Mouse (Mus musculus) liver (tissue): ENCODE results near the gene Diaph2.
"Not testable (repeated sequence)": the region's sequence is repeated elsewhere in the genome, so short reads cannot be mapped to it uniquely, and the experiment has no call there.

Experiments used
- DNase-seq: peaks from one replicate; pipeline ENCODE4 v3.0.0-alpha.2; 2020; ENCODE audit warnings: mixed read lengths

The Diaph2 gene

DNA sequence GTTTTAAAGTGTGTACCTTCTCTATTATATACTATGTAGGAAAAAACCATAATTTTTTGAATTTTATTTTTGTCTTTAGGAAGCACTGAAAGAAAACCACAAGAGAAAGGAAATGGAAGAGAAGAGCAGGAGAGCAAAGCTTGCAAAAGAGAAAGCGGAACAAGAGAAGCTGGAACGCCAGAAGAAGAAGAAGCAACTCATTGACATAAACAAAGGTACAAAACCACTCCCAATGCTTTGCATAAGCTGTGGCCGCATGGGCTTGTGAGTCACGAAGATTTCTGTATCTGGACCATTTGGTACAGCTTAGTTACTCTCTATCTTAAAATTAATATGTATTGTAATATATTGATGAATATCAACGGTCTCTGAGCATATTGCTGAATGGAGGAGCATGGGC lies 540.2 kb downstream of the Diaph2 start:
- no peak for DNase-seq

DNA sequence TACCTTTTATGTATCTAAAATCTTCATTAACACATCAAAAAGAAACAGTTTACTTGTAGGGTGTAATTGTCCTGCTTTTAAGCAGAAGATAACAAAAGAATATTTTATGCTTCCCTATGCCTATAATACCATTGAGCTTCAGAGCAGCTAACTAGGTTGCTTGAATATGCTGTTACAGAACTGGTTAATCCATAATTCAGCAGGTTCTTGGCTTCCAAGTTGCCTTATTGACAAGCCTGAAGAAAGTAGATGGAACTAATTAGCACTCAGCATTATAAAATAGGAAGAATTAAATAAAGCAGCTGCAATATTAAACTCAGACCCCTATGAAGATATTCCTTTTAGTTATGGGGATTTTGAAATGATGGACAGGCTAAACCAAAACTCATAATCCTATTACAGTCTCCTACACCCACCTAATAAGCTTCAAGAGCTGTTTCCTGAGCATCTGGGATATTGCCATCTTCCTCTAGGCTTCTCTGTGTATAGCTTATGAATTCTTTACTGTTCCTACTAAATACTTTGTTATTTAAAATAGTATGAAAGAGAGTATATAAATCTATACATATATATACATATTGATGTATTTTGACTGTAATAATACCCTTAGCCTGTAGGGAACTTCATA lies 601.4 kb downstream of the Diaph2 start:
- no peak for DNase-seq

DNA sequence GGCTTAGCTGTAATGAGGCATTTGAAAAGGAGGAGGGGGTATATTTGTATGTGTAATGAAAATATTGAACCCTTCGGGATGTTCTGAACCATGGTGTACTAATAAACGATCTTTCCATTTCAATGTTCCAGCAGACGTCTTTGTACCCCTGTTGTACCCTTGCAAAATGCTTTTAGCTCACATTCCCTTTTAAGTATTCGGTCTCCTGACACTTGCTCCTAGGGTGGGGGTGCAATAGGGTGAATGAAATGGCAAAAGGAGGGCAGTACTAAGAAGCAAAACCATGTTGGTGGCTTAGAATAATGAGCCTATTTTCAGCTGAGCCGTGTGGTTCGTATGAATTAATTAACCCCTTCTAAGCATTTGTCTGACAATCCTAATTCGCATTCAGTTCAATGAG lies 601.9 kb downstream of the Diaph2 start:
- no peak for DNase-seq

- no peak for DNase-seq
Measured at GRCm38 (mm10) chrX:130393508-130394145, 644.1 kb downstream of the Diaph2 start.

GRCm38 (mm10) chrX:130403214-130403613 lies 653.7 kb downstream of the Diaph2 start:
- DNase-seq = no peak

- DNase-seq = not testable (repeated sequence)
Measured at GRCm38 (mm10) chrX:130407471-130407870, 657.9 kb downstream of the Diaph2 start.

DNA sequence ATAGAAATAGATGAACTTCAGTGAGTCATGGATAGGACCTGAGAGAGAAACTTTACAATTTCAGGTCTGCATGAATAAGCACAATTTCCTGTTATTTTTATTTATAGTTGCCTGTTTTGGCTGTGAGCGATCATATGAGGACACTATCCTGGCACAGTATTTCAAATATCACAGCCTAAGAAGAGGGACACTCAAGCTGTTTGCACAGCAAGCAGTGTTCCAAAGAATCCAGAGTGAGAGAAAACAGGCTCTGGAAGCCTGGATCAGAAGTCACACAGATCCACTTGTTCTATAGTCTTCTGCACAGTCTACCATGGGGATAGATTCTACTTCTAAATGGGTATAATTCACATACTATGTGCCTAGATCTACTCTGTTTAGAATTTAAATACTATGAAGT lies 659.4 kb downstream of the Diaph2 start:
- no peak for DNase-seq

GRCm38 (mm10) chrX:130423134-130423533 lies 673.6 kb downstream of the Diaph2 start:
- no peak for DNase-seq

DNA sequence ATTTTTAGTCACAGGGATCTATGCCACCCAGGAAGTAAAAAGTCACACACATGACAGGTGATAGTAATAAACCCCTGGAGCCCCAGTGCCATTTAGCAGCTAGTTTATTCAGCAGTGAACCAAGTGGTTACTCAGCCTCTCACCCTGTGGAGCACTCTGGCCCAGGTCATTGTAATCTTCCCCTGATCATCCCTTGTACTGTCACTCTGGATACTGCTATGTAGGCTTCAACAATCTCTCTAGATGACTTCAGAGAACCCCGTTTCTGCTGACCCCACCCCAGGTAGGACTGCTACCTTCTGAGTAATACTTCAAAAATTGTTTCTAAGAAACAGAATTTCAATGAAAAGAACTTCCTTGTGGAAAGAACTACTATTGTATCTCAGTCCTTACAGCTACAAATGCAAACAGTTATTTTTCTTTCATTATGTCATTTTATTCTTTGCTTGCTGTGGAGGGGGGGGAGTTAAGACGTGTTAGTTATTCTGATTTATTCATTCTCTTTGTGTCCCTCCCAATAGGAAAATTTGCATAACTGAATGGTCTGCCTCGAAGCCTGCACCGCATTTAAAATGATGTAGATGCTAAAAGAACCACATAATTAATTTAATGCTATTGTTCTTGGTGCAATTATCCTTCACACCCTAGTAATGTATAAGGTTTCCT lies 702.4 kb downstream of the Diaph2 start:
- DNase-seq = no peak

DNA sequence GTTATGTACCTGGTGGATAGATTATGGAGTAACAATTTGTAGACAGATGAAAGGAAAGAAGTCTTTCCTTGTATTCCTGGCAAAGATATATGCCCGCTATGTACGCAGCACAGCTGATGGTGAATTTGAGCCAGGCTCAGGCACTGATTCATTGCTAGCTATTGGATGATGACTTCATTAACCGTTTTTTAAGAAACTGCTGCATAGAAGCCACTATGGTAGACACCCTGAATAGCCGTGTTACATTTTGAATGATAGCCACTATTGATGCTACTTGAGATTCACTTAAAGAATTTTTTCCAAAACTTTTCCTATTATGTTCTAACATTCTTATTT lies 702.9 kb downstream of the Diaph2 start:
- no peak for DNase-seq

GRCm38 (mm10) chrX:130473133-130473532 lies 723.6 kb downstream of the Diaph2 start:
- no peak for DNase-seq

DNA sequence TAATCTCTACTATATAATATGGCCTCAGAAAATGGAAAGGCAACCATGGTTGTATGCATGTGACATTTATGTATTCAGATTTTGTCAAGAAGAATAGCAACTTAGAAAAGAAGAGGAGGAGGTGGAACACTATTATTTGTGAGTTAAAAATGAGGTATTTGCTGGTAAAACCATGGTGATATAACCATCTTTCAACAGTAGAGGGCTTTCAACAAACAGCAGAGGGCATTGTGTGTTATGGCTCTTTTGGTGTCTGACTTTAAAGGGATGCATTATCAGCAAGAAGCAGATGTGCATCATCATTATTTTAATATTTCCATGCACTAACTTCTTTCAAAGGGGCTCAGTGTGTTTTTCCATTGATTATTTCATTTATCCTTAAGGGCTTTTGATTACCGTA lies 731.3 kb downstream of the Diaph2 start:
- DNase-seq = no peak

DNA sequence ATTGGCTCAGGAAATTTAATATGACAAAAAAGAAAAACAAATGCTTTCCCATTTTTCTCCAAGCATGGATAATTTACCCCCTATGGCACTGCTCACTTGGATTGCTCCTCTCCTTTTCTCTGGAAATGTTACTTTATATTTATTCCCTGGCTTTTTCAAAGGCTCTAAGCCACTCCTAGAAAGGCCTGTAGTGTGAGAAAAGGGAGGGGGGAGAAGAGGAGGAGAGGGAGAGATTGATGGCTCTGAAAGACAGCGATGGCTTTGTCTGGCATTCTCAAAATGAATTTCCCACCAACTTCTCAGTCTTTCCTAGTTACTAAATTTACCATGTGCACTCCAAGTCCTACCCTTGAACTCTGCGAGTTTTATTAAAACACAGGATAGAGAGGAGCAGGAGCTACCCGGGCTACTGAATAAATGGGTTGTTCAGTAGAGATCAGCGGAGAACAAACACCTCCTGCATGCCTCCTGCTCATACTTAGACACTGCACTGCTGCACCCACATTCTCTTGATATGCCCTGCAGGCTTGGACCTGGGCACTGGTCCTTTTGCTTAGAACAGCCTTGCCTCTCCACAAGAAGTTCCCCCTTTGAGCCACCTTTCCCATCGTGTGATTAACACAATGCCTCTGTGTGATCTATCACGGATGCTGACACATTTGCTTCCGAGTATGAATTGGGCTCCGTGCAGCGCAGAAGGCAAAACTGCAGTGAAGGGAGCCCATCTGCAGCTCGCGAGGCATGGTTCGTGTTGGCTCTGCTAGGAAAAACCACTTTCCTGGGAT lies 753.3 kb downstream of the Diaph2 start:
- no peak for DNase-seq

- DNase-seq = no peak
Measured at GRCm38 (mm10) chrX:130503465-130503860, 753.9 kb downstream of the Diaph2 start.

DNA sequence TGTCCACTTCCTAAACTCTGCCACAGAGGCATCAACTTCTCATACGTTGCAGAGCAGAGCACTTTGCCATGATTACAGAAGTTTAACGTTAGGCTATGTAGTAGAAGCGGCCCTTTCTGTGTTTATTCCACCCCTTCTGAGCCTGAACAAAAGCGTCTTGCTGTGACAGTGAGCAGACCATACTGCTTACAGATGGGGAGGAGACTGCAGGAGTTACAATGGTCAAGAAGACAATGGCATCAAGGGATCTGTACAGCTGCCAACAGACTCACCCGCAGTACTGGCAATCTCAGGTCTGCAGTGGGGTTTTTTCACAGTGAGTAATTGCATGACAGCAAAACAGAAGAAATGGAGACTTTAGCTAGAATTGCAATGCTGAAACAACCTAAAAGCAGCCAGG lies 756.1 kb downstream of the Diaph2 start:
- DNase-seq = no peak
